Mouse (Mus musculus) brain, embryonic 18.5 days (tissue): ENCODE measurements at regions not wholly inside any gene's neighbourhood (a gene's known extent, or its start where the extent isn't known, plus 50 kb on each side); places are given as distances from the start of the nearest gene placed in this dataset.
A peak's percentile ranks its signal among the peaks of the same experiment; 100 is the strongest.

ENCODE experiments used
- DNase-seq: peaks from one replicate; pipeline ENCODE4 v3.0.0-alpha.2; 2012; ENCODE audit warnings: low read depth, low spot score

- no peak for DNase-seq
Measured at GRCm38 (mm10) chr1:163560276-163560943, 156.9 kb upstream of the Gorab start.

- DNase-seq: no peak
Measured at GRCm38 (mm10) chr1:163557875-163558274, 154.4 kb upstream of the Gorab start.

- no peak for DNase-seq
Measured at GRCm38 (mm10) chr1:163555185-163555584, 151.7 kb upstream of the Gorab start.

- no peak for DNase-seq
Measured at GRCm38 (mm10) chr1:163538776-163539492, 135.5 kb upstream of the Gorab start.

- DNase-seq: peak; percentile 18
Measured at GRCm38 (mm10) chr1:163530563-163530962, 127.1 kb upstream of the Gorab start.

GRCm38 (mm10) chr1:163517966-163518365, 114.5 kb upstream of the Gorab start:
- DNase-seq: no peak

GRCm38 (mm10) chr1:163512847-163513246, 109.4 kb upstream of the Gorab start:
- no peak for DNase-seq

GRCm38 (mm10) chr1:163512008-163512407, 108.5 kb upstream of the Gorab start:
- DNase-seq: no peak

GRCm38 (mm10) chr1:163505035-163505434, 101.6 kb upstream of the Gorab start:
- DNase-seq: no peak

- DNase-seq: no peak
Measured at GRCm38 (mm10) chr1:163502557-163502956, 99.1 kb upstream of the Gorab start.

- no peak for DNase-seq
Measured at GRCm38 (mm10) chr1:163498398-163498958, 95.0 kb upstream of the Gorab start.

- DNase-seq: no peak
Measured at GRCm38 (mm10) chr1:163496416-163496815, 92.9 kb upstream of the Gorab start.

GRCm38 (mm10) chr1:163488532-163488931, 85.1 kb upstream of the Gorab start:
- no peak for DNase-seq

GRCm38 (mm10) chr1:163488109-163488508, 84.6 kb upstream of the Gorab start:
- DNase-seq: no peak

GRCm38 (mm10) chr1:163483098-163483497, 79.6 kb upstream of the Gorab start:
- no peak for DNase-seq

- DNase-seq: no peak
Measured at GRCm38 (mm10) chr1:163477478-163478167, 74.2 kb upstream of the Gorab start.

GRCm38 (mm10) chr1:163461194-163461593, 57.7 kb upstream of the Gorab start:
- no peak for DNase-seq

- DNase-seq: no peak
Measured at GRCm38 (mm10) chr1:163456366-163456765, 52.9 kb upstream of the Gorab start.
